Mouse (Mus musculus) heart, postnatal 0 days (tissue): ENCODE results near the gene Gtpbp6.

Experiments used
- CTCF ChIP-seq: IDR thresholded peaks from 2 replicates; pipeline ENCODE4 v1.5.1; 2016; ENCODE audit warnings: antibody characterized with exemption, control low read depth, low read depth
- EP300 ChIP-seq: IDR thresholded peaks from 2 replicates; pipeline ENCODE4 v1.6.1; 2016; ENCODE audit warnings: antibody characterized with exemption, low read depth

- TF ChIP-seq EP300 (no peak), CTCF (no peak)
Observed at GRCm38 (mm10) chr5:110109991-110110441, 2.0 kb upstream of the Gtpbp6 start, which contains the start of gene Zfp605.
